Comparison of ENCODE assay signal across 14 mouse cellular contexts in genomic region chr17:29039351-29039750, GRCm38 (mm10). TPM values are rescaled to one million over a fixed set of nuclear protein-coding genes. Genes with fewer than 3 reads are reported as not detected.
DNase-seq lines count a peak whose midpoint lies in the region; ATAC-seq and TF ChIP-seq lines count a peak whose summit lies in the region.
"Had no signal": no experiment of that assay in that cellular context is flagged by ENCODE, and none has a peak within 500 bp of the region (broad histone marks: within the 10 kb centered on the region; RNA-seq: fewer than 3 reads in every experiment).

No protein-coding gene starts in this region.

- 68% methylated on average over 11 of the region's 11 CpGs for WGBS in intestine, embryonic 16.5 days
- WGBS in intestine, postnatal 0 days = 56% methylated on average over 11 of the region's 11 CpGs
- 73% methylated on average over 11 of the region's 11 CpGs for WGBS in forebrain, embryonic 15.5 days

- H3K4me2 ChIP-seq in intestine, embryonic 16.5 days (ENCODE audit: low read depth, low read length) = no peak overlapping the region
- no peak overlapping the region for H3K4me2 ChIP-seq in intestine, postnatal 0 days (replicated peaks; ENCODE audit: low read depth)
- H3K4me2 ChIP-seq in forebrain, embryonic 15.5 days (replicated peaks) = no peak overlapping the region
- H3K4me2 ChIP-seq: embryonic facial prominence, embryonic 12.5 days; forebrain, embryonic 13.5 days; limb, embryonic 12.5 days; lung, embryonic 15.5 days; midbrain, embryonic 12.5 days had no signal

- no peaks in the 10 kb centered on the region for H3K27me3 ChIP-seq in intestine, embryonic 16.5 days (replicated peaks; ENCODE audit: control insufficient read depth, insufficient read depth, low read length)
- no peaks in the 10 kb centered on the region for H3K27me3 ChIP-seq in intestine, postnatal 0 days (replicated peaks; ENCODE audit: control insufficient read depth, insufficient read depth, low read length)
- H3K27me3 ChIP-seq in megakaryocyte, embryonic 14.5 days (replicated peaks) = no peaks in the 10 kb centered on the region
- no peaks in the 10 kb centered on the region for H3K27me3 ChIP-seq in forebrain, embryonic 15.5 days
- H3K27me3 ChIP-seq: embryonic facial prominence, embryonic 12.5 days; forebrain, embryonic 13.5 days; limb, embryonic 12.5 days; lung, embryonic 15.5 days; midbrain, embryonic 12.5 days had no signal

- no peak for ATAC-seq in intestine, embryonic 16.5 days
- no peak for ATAC-seq in intestine, postnatal 0 days
- no peak for ATAC-seq in megakaryocyte, adult 5-6 weeks (ENCODE audit: poor library complexity, severe bottlenecking)
- ATAC-seq in common myeloid progenitor, adult 5-6 weeks (replicated peaks; ENCODE audit: low read depth, poor library complexity, severe bottlenecking) = peak; percentile 16; the same call in 1 of the 2 replicates
- no peak for ATAC-seq in forebrain, embryonic 15.5 days (replicated peaks)
- ATAC-seq: forebrain, embryonic 13.5 days had no signal

- no peak overlapping the region for H3K9ac ChIP-seq in intestine, embryonic 16.5 days (ENCODE audit: low read depth, low read length)
- H3K9ac ChIP-seq in intestine, postnatal 0 days (ENCODE audit: low read depth, low read length) = no peak overlapping the region
- no peak overlapping the region for H3K9ac ChIP-seq in forebrain, embryonic 15.5 days (replicated peaks)
- H3K9ac ChIP-seq: embryonic facial prominence, embryonic 12.5 days; forebrain, embryonic 13.5 days; limb, embryonic 12.5 days; lung, embryonic 15.5 days; midbrain, embryonic 12.5 days had no signal

- peak overlapping the region; percentile 9; the same call in 1 of the 2 replicates for H3K27ac ChIP-seq in intestine, embryonic 16.5 days (ENCODE audit: low read length)
- H3K27ac ChIP-seq in intestine, postnatal 0 days (ENCODE audit: low read depth, low read length) = no peak overlapping the region
- H3K27ac ChIP-seq in forebrain, embryonic 15.5 days (replicated peaks) = no peak overlapping the region
- H3K27ac ChIP-seq: embryonic facial prominence, embryonic 12.5 days; forebrain, embryonic 13.5 days; limb, embryonic 12.5 days; lung, embryonic 15.5 days; midbrain, embryonic 12.5 days had no signal

- no peaks in the 10 kb centered on the region for H3K9me3 ChIP-seq in intestine, embryonic 16.5 days (ENCODE audit: control insufficient read depth, low read length)
- no peaks in the 10 kb centered on the region for H3K9me3 ChIP-seq in intestine, postnatal 0 days (ENCODE audit: control insufficient read depth)
- no peaks in the 10 kb centered on the region for H3K9me3 ChIP-seq in megakaryocyte, embryonic 14.5 days
- no peaks in the 10 kb centered on the region for H3K9me3 ChIP-seq in forebrain, embryonic 15.5 days
- H3K9me3 ChIP-seq: embryonic facial prominence, embryonic 12.5 days; forebrain, embryonic 13.5 days; limb, embryonic 12.5 days; lung, embryonic 15.5 days; midbrain, embryonic 12.5 days had no signal

- H3K36me3 ChIP-seq in intestine, embryonic 16.5 days (ENCODE audit: control insufficient read depth, insufficient read depth, low read length) = peaks cover 26% of the 10 kb centered on the region
- H3K36me3 ChIP-seq in intestine, postnatal 0 days (ENCODE audit: control insufficient read depth, insufficient read depth) = peaks cover 67% of the 10 kb centered on the region
- peaks cover 81% of the 10 kb centered on the region for H3K36me3 ChIP-seq in megakaryocyte, embryonic 14.5 days (replicated peaks; ENCODE audit: low read length)
- H3K36me3 ChIP-seq in forebrain, embryonic 15.5 days = peaks cover 76% of the 10 kb centered on the region

- peaks cover 16% of the 10 kb centered on the region for H3K4me1 ChIP-seq in intestine, embryonic 16.5 days (ENCODE audit: control insufficient read depth, insufficient read depth, low read length)
- peaks cover 5% of the 10 kb centered on the region for H3K4me1 ChIP-seq in intestine, postnatal 0 days (replicated peaks; ENCODE audit: control insufficient read depth, insufficient read depth, low read length)
- peaks cover 57% of the 10 kb centered on the region for H3K4me1 ChIP-seq in megakaryocyte, embryonic 14.5 days
- peaks cover 54% of the 10 kb centered on the region for H3K4me1 ChIP-seq in forebrain, embryonic 15.5 days

- no peak for TF ChIP-seq CTCF in intestine, postnatal 0 days (IDR thresholded peaks at IDR 0.05; ENCODE audit: low read depth)

- no peak for DNase-seq in urinary bladder, postnatal 10 days (ENCODE audit: low spot score)
- DNase-seq: gastrocnemius, postnatal 10 days; layer of hippocampus, postnatal 36 days had no signal

- H3K4me3 ChIP-seq in intestine, embryonic 16.5 days (ENCODE audit: low read length) = no peak overlapping the region
- no peak overlapping the region for H3K4me3 ChIP-seq in intestine, postnatal 0 days (ENCODE audit: low read depth, low read length)
- peak overlapping the region; percentile 26 for H3K4me3 ChIP-seq in megakaryocyte, embryonic 14.5 days (replicated peaks)
- H3K4me3 ChIP-seq in forebrain, embryonic 15.5 days = no peak overlapping the region
- H3K4me3 ChIP-seq: embryonic facial prominence, embryonic 12.5 days; forebrain, embryonic 13.5 days; limb, embryonic 12.5 days; lung, embryonic 15.5 days; midbrain, embryonic 12.5 days had no signal

RNA-seq across cellular contexts. Expression of gene Srsf3, which starts 6.9 kb away (rescaled TPM):
- polyA plus RNA-seq in intestine, embryonic 16.5 days (2015; fragmentation: Nextera tagmentation; extraction: Ambion mirVana) = 393 and 451 TPM in 2 replicates
- polyA plus RNA-seq in intestine, postnatal 0 days (2015; fragmentation: Nextera tagmentation; extraction: Ambion mirVana) = 257 TPM in 2 replicates
- polyA plus RNA-seq in megakaryocyte, embryonic 14.5 days (2012; ENCODE audit: insufficient read depth, low replicate concordance) = 27.5 and 103 TPM in 2 replicates
- total RNA-seq in megakaryocyte, adult 5-6 weeks (2015) = 317 and 383 TPM in 2 replicates
- total RNA-seq in megakaryocyte, adult 5-6 weeks (2017) = 479 and 534 TPM in 2 replicates
- 954 and 1,077 TPM in 2 replicates for total RNA-seq in common myeloid progenitor, adult 5-6 weeks (2017)
- polyA plus RNA-seq in forebrain, embryonic 15.5 days (2015; fragmentation: Nextera tagmentation; extraction: Ambion mirVana) = 594 and 620 TPM in 2 replicates

RNA-seq across cellular contexts. Expression of gene Stk38, which starts 31.6 kb away (rescaled TPM):
- 98.3 and 104 TPM in 2 replicates for polyA plus RNA-seq in intestine, embryonic 16.5 days (2015; fragmentation: Nextera tagmentation; extraction: Ambion mirVana)
- 51.5 and 59.5 TPM in 2 replicates for polyA plus RNA-seq in intestine, postnatal 0 days (2015; fragmentation: Nextera tagmentation; extraction: Ambion mirVana)
- polyA plus RNA-seq in megakaryocyte, embryonic 14.5 days (2012; ENCODE audit: insufficient read depth, low replicate concordance) = 32.2 and 64.5 TPM in 2 replicates
- 312 and 327 TPM in 2 replicates for total RNA-seq in megakaryocyte, adult 5-6 weeks (2015)
- 237 and 269 TPM in 2 replicates for total RNA-seq in megakaryocyte, adult 5-6 weeks (2017)
- total RNA-seq in common myeloid progenitor, adult 5-6 weeks (2017) = 94.7 and 123 TPM in 2 replicates
- 119 and 128 TPM in 2 replicates for polyA plus RNA-seq in forebrain, embryonic 15.5 days (2015; fragmentation: Nextera tagmentation; extraction: Ambion mirVana)

RNA-seq across cellular contexts. Expression of gene Cdkn1a, which starts 51.4 kb away (rescaled TPM):
- 107 and 114 TPM in 2 replicates for polyA plus RNA-seq in intestine, embryonic 16.5 days (2015; fragmentation: Nextera tagmentation; extraction: Ambion mirVana)
- 74.9 and 88.3 TPM in 2 replicates for polyA plus RNA-seq in intestine, postnatal 0 days (2015; fragmentation: Nextera tagmentation; extraction: Ambion mirVana)
- 228 and 253 TPM in 2 replicates for polyA plus RNA-seq in megakaryocyte, embryonic 14.5 days (2012; ENCODE audit: insufficient read depth, low replicate concordance)
- 19.9 and 22.6 TPM in 2 replicates for total RNA-seq in megakaryocyte, adult 5-6 weeks (2015)
- 3.7 and 5.8 TPM in 2 replicates for total RNA-seq in megakaryocyte, adult 5-6 weeks (2017)
- 3.7 and 7.9 TPM in 2 replicates for total RNA-seq in common myeloid progenitor, adult 5-6 weeks (2017)
- polyA plus RNA-seq in forebrain, embryonic 15.5 days (2015; fragmentation: Nextera tagmentation; extraction: Ambion mirVana) = 39.2 and 39.4 TPM in 2 replicates
